Mouse (Mus musculus) myocyte (in vitro differentiated cells): ENCODE measurements around the gene Hoxc10.

Experiments
- CEBPB ChIP-seq: IDR thresholded peaks from 2 replicates; pipeline ENCODE4 v1.6.1; 2011; ENCODE audit warnings: mild to moderate bottlenecking, moderate library complexity; ENCODE audit not compliant: poor library complexity, insufficient read depth, severe bottlenecking
- E2F4 ChIP-seq: IDR thresholded peaks from one replicate; pipeline ENCODE4 v1.6.1; 2011; ENCODE audit warnings: mild to moderate bottlenecking, control low read depth, moderate library complexity; ENCODE audit not compliant: insufficient read depth
- MAX ChIP-seq: IDR thresholded peaks from one replicate; pipeline ENCODE4 v1.6.1; 2011; ENCODE audit warnings: low read depth, mild to moderate bottlenecking, control low read depth
- MYOD1 ChIP-seq, 3 experiments: IDR thresholded peaks; one replicate each; pipeline ENCODE4 v1.6.1; 2011; ENCODE audit warnings: control low read depth in 2 of 3, low read depth in 2 of 3, mild to moderate bottlenecking in 2 of 3, moderate library complexity in 1 of 3; ENCODE audit not compliant: insufficient read length in 2 of 3, control insufficient read depth in 1 of 3
- MYOG ChIP-seq, 3 experiments: IDR thresholded peaks; one replicate each; pipeline ENCODE4 v1.6.1; 2011; ENCODE audit warnings: control low read depth in 2 of 3, low read depth in 2 of 3, mild to moderate bottlenecking in 2 of 3; ENCODE audit not compliant: insufficient read length in 2 of 3, control insufficient read depth in 1 of 3, insufficient read depth in 1 of 3
- POLR2A ChIP-seq: IDR thresholded peaks from one replicate; pipeline ENCODE4 v1.6.1; 2011; ENCODE audit warnings: low read depth, mild to moderate bottlenecking, control low read depth, moderate library complexity; ENCODE audit not compliant: insufficient read length
- POLR2AphosphoS2 ChIP-seq: IDR thresholded peaks from one replicate; pipeline ENCODE4 v1.6.1; 2011; ENCODE audit warnings: low read depth, control low read depth; ENCODE audit not compliant: insufficient read length
- REST ChIP-seq: IDR thresholded peaks from one replicate; pipeline ENCODE4 v1.6.1; 2011; ENCODE audit warnings: mild to moderate bottlenecking, control low read depth, moderate library complexity; ENCODE audit not compliant: insufficient read depth, insufficient read length
- SRF ChIP-seq: IDR thresholded peaks from one replicate; pipeline ENCODE4 v1.6.1; 2011; ENCODE audit warnings: low read depth; ENCODE audit not compliant: control insufficient read depth, insufficient read length
- TCF12 ChIP-seq: IDR thresholded peaks from one replicate; pipeline ENCODE4 v1.6.1; 2011; ENCODE audit warnings: mild to moderate bottlenecking, control low read depth; ENCODE audit not compliant: poor library complexity, insufficient read depth, severe bottlenecking
- USF1 ChIP-seq: IDR thresholded peaks from one replicate; pipeline ENCODE4 v1.6.1; 2011; ENCODE audit warnings: low read depth, mild to moderate bottlenecking, control low read depth, moderate library complexity

GRCm38 (mm10) chr15:102991782-102992181 is 25.2 kb downstream of the Hoxc10 start:
- TF ChIP-seq POLR2A (no peak), CEBPB (no peak), POLR2AphosphoS2 (no peak), MYOD1 (IDR thresholded peaks at IDR 0.05; ENCODE audit: control insufficient read depth in 1 of 3, insufficient read length in 2 of 3, low read depth in 2 of 3) (no peak), USF1 (no peak), E2F4 (no peak), MAX (no peak), REST (no peak), TCF12 (no peak), SRF (no peak), MYOG (IDR thresholded peaks at IDR 0.05; ENCODE audit: control insufficient read depth in 1 of 3, insufficient read depth in 1 of 3, insufficient read length in 2 of 3, low read depth in 2 of 3) (no peak)
